Mouse (Mus musculus): ENCODE data around the gene Rbms3.

Gene Rbms3

GRCm38 (mm10) chr9:117250036-117250830, 379.5 kb downstream of the Rbms3 start:
- 44% methylated on average over 13 of the region's 13 CpGs for WGBS

GRCm38 (mm10) chr9:117247311-117247980, 382.3 kb downstream of the Rbms3 start:
- 39% methylated on average over 5 of the region's 5 CpGs for WGBS

- 76% methylated on average over 12 of the region's 12 CpGs for WGBS
These were observed 383.5 kb downstream of the Rbms3 start for GRCm38 (mm10) chr9:117246173-117246572.

- WGBS: 89% methylated on average over 7 of the region's 7 CpGs
These were observed 386.3 kb downstream of the Rbms3 start for GRCm38 (mm10) chr9:117243365-117243764.

- 75% methylated on average over 6 of the region's 6 CpGs for WGBS
These were observed 395.0 kb downstream of the Rbms3 start for GRCm38 (mm10) chr9:117234726-117235075.

GRCm38 (mm10) chr9:117234065-117234725, 395.5 kb downstream of the Rbms3 start:
- 95% methylated on average over 5 of the region's 5 CpGs for WGBS

GRCm38 (mm10) chr9:117222741-117223140, 407.0 kb downstream of the Rbms3 start:
- 93% methylated on average over 8 of the region's 8 CpGs for WGBS

GRCm38 (mm10) chr9:117221481-117221880, 408.2 kb downstream of the Rbms3 start:
- WGBS: 76% methylated on average over 4 of the region's 4 CpGs

- 73% methylated on average over 9 of the region's 9 CpGs for WGBS
These were observed 413.5 kb downstream of the Rbms3 start for GRCm38 (mm10) chr9:117216026-117216755.

- WGBS: 71% methylated on average over 4 of the region's 4 CpGs
These were observed 417.7 kb downstream of the Rbms3 start for GRCm38 (mm10) chr9:117212023-117212422.

- 89% methylated on average over 2 of the region's 2 CpGs for WGBS
These were observed 419.4 kb downstream of the Rbms3 start for GRCm38 (mm10) chr9:117210344-117210743.

- 74% methylated on average over 6 of the region's 6 CpGs for WGBS
These were observed 424.3 kb downstream of the Rbms3 start for GRCm38 (mm10) chr9:117205395-117205794.

GRCm38 (mm10) chr9:117200067-117200658, 429.6 kb downstream of the Rbms3 start:
- 88% methylated on average over 7 of the region's 7 CpGs for WGBS

GRCm38 (mm10) chr9:117197531-117197930, 432.2 kb downstream of the Rbms3 start:
- WGBS: 87% methylated on average over 3 of the region's 3 CpGs

GRCm38 (mm10) chr9:117192565-117193540, 436.9 kb downstream of the Rbms3 start:
- 43% methylated on average over 14 of the region's 14 CpGs for WGBS

- WGBS: 27% methylated on average over 15 of the region's 15 CpGs
These were observed 437.6 kb downstream of the Rbms3 start for GRCm38 (mm10) chr9:117192093-117192492.

GRCm38 (mm10) chr9:117188406-117188805, 441.3 kb downstream of the Rbms3 start:
- WGBS: 90% methylated on average over 3 of the region's 3 CpGs

- WGBS: 84% methylated on average over 15 of the region's 15 CpGs
These were observed 442.3 kb downstream of the Rbms3 start for GRCm38 (mm10) chr9:117187116-117188034.

- 94% methylated on average over 7 of the region's 7 CpGs for WGBS
These were observed 449.1 kb downstream of the Rbms3 start for GRCm38 (mm10) chr9:117180658-117181057.
